Mouse (Mus musculus) cerebellum, adult 18-20 months (tissue): Measurements from ENCODE around the gene Vdr.
A peak's percentile ranks its signal among the peaks of the same experiment; 100 is the strongest.

Source experiments
- DNase-seq, 2 experiments: peaks; one replicate each; pipeline ENCODE4 v3.0.0; 2021

Vdr gene

DNA sequence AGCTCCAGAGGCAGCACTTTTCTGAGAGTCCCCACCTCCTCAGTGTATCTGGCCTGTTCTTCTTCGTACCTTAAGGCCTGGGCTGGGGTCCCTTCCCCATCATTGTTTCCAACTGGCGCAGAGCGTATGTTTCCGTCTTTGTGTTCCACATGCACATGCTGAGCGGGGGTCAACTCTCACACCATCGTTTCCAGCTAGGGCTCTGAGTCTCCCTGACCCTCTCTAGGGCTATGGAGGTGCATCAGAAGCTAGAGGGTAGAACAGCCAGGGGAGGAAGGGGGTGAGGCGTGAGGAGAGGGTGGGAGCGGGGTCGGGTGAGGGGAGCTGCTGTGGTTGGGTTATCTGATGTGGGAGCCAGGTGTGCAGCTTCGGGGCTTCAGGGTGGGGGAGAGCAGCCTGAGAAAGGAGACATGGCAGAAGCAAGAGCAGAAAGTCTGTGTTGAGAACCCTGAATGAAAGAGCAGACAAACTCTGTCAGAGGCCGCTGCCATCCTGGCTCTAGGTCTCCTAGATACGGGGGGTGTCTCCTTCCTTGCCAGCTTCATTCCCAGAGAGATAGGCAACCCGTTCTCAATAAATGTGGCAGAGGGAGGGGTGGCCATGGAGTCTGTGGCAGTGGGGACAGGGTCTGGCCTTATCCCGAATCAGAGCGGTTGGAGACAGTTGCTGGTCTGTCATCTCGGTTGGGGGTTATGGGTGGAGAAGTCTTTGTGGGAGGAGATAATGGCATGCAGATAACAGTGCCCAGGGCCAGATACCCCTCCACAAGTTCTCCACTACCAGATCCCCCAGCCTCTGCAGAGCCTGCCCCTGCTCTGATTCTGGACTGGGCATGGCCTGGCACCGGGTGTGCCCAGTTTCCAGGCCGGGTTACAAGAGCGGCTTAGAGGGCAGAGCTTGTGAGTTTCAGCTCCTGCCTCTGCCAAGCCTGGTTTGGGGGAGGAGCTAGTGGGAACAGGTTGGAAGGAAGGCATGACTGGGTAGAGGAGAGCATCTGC, 66.1 kb downstream of the Vdr start, which contains the start of gene Hdac7:
TSS of gene Hdac7 (minus strand) at position 466 of the 998 bp plus-strand sequence.
- DNase-seq = no peak

DNA sequence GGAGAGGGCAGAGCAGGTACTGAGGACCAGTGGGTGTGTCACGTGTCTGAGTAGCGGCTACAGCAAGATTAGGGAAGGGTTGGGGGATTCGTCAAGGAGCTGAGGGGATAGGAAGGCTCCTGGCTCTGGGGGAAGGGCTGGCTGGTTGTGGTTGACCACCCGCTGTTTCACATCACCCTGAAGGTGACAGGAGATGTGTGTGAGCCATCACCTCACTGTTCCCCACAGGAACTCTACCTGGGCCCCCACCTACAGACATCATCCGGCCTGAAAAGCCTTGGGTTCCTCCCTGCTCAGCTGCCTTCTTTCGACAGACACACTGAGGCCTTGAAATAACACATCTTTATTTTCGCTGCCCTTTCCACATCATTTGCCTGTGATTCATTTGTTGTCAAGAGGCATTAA, 67.2 kb downstream of the Vdr start:
- DNase-seq = no peak

DNA sequence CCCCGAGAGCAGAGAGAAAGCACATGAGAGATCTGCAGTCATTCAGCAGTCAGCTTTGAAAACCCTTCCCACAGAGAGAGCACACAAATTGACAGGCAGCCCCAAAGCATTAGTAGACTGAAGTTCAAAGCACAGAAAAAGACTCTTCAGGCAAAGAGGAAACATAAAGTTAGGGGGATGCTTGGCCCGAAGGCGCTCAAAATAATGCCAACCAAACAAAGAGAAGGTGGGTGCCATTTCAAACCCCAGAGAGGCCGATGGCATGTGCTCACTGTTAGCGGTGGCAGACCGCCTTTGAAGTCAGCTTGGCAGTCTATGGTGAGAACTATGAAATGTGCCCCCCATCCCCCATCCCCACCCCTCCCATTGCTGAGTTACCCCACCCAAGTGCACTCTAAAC, 68.4 kb downstream of the Vdr start:
- no peak for DNase-seq

DNA sequence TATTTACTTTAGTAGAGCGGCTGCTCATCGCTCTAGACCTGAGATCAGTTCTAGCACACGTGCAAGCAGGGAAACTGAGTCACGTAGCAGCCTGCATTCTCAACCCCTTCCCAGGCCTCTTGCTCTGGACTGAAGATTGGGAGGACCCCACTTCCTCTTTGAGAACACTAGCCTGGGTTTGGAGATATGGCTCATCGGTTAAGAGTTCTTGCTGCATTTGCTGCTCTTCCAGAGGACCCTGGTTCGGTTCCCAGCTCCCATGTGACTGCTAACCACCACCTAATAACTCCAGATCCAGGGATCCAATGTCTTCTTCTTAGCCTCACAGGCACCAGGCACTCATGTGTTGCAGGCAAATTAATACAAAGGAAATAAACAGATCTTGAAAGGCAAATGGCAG, 69.0 kb downstream of the Vdr start:
- no peak for DNase-seq

DNA sequence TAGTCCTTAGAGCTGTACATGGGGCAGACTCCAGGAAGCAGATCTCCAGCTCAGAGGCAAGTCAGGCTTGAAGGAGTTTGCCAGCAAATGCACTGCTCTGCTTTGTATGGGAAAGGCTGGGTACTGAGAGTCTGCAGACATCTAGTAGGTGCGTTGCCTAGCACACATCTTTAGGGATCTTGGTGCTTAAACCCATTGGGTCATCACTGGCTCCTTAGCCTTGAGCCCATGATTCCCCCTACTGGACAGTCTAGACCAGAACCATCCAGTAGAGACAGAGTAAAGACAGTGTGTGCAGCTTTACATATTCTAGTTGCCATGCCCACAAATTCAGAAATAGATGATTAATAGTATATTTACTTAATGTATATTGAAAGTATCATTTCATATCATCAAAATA, 69.6 kb downstream of the Vdr start:
- peak in 1 of 2 experiments; percentile 36 for DNase-seq

DNA sequence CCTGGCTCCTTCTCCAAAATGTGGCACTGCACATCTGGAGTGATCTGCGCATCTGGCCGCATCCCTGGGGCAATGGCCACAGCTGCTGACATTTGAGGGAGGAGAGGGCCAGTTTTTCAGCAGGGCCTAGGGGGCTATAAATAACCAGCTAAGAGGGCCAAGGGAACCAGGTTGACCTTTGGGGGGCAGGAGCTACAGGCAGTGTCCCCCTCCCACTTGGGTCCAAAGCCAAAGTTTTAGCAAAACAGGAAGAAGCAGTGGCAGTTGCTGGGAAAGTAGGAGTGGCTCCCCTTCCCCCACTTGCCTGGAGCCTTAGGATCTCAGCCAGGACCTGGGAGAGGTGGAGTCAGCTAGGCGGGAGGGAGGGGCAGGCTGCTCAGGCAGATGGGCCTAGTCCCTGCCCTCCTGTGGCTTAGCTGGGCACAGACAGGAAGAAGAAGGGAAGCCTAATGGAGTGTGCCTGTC, 70.4 kb downstream of the Vdr start:
- DNase-seq = no peak

DNA sequence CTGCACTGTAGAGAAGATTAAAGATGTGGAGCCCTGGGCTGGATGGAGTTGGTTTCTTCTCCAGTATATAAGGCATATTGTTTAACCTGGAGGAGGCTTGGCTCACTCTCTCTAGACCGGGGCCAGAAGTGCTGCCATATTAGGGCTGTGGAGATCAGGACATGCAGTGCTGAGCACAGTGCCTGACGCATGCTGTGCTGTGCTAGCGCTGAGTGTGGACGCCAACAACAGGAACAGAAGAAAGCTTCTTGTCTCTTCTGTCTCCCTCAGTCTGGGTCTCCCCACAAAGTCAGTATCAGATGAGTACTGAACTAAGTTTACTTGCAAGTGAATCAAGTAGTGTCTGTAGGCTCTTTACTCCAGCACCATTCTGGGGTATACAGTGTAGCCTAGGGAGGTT, 71.0 kb downstream of the Vdr start:
- no peak for DNase-seq

DNA sequence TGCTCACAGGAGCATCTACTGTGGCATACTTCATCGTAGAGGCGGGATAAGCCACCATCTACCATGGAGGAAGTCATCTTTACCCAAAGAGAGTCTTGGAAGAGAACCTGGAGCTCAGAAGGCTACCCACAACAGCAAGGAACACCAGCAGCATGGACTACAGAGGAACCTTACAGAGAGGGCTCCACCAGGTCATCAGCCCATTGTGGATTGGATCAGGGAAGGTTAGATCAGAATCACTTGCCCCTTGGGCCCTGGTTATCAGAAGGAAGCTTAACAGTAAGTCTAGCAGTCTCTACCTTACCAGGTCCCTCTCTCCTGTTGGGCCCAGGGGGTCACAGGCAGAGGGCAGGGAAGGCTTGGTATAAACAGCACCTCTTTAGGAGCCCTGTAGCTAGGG, 71.4 kb downstream of the Vdr start:
- no peak for DNase-seq

DNA sequence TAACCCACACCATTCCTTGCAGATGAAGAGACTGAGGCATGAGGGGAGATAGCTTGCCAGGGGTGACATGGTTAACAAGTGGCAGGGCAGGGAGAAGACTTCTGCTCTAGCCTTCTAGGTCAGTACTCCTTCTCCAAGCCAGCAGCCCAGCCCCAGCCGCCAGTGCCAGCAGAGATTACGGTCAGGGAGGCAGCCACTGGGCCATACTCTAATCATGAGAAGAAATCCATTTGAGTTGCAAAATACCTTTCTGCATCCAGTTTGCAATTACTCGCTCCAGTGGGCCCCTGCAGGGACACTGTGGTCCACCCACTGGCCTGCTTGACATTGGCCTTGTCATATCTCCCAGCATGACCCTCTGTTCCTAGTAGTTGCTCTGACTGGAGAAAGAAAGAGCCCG, 72.0 kb downstream of the Vdr start:
- no peak for DNase-seq

DNA sequence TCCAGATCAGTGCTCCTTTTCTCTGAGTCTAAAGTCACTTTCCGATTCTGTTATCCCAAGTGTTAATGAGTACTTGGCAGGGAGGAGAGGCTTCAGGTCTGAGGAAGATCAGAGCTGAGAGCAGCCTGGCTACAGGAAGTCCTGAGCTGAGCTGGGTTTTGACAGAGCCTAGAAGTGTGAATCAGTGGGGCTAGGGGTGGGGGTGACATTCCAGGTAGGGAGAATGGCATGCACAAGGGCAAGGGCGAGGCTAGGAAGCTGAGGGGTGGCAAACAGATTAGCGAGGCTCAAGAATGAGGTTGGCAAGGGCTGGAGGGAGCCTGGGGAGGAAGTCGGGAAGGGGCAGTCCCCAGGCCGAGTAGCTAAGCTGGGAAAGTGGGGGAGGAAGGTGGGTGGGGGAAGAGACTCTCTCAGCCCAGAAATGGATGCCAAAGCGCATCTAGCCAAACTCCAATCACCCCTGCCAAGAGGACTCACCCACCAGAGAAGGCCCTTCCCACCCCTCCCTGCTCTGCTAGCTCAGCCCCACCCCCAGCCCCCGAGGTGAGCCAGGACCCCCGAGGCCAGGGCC, 72.9 kb downstream of the Vdr start:
- no peak for DNase-seq

DNA sequence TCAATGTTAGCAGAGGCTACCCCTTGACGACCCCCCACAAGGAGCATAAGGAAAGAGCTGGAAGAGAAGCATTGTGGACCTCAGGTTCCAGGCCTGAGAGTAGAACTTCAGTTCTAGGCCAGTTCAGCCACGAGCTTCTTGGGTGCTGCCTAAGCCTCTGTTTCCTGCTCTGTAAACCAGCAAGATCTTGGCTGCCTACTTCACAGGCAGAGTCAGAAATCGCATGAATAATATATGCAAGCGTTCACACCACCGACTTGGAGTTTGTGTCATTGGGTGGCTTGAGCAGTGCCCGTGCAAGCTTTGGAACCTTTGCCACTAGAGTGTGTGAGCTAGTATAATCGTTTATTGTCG, 73.6 kb downstream of the Vdr start:
- no peak for DNase-seq

DNA sequence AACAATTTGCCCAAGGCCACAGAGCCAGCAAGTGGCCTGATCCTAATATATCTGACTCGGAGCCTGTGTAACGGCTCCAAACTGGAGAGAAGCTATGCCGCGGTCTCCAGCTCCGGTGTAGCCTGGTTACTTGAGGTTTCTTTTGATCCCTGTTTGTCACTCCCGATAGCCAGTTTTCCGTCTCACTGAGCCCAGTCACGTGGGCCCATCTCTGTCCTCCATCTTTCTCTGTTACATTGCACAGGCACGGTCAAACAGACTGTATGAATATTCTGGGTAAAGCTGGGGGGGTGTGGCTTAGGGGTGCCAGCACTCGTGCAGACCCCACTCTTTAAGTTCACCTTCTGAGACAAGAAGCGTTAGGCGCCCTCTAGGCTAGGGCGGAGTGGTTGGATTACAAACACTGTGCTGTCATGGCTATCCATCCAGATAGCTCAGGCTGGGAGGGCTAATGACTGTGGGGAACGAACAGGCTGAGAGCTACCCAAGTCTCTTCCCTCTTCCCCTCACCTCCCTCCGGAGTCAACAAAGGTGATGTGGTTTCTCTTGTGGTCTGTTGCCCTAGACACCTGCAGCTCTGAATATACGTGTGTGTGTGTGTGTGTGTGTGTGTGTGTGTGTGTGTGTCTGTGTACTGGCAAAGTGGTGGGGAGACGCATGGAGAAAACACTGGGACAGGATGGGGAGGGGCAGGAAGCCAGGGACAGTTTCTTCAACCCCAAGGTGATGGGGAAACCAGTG, 74.1 kb downstream of the Vdr start:
- DNase-seq = no peak

DNA sequence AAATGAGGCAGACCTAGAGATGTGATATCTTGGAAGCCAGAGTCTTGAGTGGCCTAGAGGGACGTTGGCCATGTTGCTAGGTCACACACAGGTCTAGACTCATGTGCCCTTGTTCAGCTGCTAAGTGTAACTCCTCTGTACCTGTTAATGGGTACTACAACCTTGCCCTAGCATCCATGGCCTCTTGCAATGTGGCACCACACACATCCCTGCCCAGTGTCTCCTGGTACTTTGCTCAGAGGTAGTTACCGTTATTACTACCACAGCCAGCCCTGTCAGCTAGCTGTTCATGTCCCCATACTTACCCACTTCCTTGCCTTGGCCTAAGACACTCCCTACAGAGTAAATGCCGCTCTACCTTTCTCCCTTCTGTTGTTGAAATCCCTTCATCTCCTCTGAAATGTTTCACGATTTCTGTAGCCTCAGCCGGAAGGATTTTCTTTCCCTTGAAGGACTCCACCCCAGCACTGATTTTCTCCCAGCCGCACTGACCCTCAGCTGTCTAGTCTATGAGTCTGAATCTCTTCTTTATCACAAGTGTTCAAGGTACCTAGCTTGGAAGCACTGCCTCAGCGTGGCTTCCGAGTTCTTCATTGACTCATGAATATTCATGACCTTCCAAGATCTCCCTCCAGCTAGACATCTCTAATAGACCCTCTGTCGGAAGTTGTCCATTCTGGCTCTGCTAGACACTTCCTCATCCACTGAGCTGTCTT, 77.5 kb downstream of the Vdr start:
- DNase-seq = no peak

DNA sequence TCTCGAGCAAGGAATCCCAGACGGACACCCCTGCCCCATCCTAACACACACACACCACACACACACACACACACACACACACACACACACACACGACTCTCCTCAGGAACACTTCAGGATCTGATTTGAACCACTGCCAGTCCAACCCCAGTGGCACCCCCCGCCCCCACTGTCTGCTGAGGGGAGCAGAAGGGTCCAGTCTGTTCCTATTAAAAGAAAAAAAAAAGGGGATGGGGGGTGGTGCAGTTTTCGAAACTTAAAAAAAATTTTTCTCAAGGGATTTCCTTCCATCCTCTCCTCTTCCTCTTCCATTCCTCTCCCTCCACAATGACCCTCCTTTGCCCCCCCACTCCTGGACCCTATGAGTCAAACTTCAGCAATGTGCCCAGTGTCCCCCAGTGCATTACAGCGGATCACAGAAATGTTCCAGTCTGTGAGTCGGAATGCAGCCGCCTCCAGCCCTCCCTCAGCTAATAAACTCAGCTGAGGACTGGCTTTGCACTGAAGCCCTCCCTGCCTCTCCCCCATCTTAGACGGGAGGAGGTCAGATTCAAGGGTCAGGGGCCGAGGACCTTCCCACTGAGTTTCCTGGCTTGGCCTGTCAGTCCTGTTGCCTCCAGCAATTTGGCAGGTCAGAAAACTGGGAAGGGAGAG, 78.3 kb downstream of the Vdr start:
- no peak for DNase-seq

DNA sequence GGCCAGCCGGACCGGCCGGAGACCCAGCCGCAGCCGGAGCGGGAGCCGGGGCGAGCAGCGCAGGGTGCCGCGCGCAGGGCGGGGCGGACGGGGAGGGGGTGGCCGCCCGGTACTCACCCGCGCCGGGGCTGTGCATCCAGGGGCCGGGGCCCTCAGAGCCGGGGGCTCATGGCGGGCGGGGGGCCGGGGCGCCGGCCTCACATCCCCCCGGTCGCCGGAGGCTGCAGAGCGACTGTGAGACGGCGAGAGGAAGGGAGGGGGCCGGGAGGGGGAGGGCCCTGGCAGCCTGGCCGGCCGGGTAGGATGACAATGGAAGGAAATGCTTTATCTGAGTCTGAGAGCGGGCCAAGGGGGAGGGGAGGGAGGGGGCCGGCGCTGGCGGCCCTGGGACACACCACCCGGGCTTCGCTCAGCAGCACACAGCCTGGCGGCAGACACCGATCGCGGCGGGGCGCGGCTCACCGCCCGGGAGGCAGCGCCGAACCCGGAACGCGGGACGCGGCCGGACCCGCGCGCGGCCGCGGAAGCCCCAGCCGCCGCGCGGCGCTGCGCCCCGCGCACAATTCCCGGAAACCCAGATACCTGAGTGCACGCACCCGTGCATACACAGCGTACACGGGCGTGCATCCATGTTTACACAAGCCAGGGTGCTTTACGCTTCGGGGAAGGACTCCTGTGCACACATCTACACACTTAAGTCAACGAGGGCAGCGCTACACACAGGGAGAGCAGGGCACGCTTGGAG, 79.0 kb downstream of the Vdr start:
- DNase-seq = peak; percentile 59 to 78

DNA sequence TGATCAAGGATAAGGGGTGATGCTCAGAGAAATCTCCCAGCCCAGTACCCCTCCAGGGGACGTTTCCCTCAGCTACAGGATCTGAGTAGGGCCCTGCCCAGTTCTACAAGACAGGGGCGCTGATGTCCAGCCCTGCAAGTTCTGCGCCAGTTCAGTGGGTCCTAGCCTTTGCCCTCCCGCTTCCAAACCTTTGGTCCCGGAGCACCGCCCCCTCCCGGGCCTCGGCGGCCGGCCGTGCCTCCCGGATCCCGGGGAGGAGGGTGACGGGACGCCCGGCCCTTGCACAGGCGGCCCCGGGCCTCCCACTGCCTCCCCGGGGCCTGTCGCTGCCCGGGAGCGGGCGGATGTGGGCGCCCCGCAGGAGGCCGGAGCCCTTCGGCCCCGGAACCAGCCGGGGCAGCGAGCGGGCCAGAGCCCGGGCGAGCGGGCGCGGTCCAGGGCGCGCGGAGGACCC, 79.6 kb downstream of the Vdr start:
- DNase-seq = peak; percentile 57 to 73

DNA sequence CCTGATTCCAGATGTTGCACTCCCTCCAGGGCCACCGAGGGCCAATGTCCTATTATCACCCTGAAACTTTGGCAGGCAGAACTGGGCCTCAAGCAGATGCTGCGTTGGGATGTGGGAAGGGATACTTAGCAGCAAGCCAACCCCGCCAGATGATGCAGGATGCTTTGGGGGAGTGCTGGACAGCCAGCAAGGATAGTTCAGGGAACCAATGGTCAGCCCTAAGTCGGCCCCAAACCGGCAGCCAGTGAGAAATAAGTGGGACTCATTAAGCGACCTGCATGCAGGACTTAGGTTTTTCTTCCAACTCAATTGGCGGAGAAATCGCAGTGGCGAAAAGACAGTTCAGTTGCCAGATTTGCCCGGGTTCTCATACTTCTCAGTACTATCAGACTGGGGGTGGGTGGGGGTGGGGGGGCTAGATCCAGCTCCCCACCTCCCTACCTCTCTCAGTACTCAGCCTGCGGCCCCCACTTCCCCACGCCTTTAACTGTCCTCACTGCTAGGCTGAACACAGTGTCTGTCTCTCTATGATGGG, 80.1 kb downstream of the Vdr start:
- peak in 1 of 2 experiments; percentile 18 for DNase-seq

DNA sequence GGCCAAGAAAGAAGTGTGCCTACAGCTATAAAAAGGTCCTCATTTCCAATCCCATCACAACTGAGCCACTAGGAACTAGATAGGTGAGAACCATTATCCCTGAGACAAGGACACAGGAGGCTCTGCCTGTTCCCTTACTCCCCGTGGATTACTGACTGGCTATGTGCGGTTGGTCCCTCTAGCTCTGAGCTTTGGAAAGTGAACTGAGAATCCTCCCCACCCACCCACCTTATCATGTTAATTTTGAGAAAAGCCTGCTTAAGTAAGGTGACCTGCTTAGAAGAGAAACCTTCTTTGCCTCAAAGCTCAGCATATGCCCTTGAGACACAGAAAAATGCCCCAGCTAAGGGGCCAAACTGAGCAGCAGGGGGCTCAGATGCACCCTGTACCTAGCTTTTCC, 81.0 kb downstream of the Vdr start:
- DNase-seq = no peak

DNA sequence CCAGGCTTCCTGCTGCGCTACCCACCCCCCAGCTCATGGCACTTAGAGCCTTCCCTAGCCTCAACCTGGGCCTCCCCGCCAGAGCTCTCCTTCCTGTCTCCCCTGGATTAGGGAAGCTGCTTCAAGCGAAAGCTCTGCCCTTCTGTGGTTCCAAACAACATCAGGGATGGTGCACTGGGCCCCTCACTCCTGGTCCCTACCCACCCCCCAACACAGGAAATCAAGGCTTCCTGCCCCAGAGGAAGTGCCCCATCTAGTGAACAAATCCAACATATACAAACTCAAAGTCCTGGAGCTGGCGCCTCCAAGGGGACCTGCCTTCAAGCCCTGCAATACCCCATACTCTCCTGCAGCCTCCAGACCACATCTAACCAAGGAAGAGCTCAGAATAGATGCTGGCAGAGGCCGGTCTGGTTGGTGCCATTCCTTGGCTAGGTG, 81.5 kb downstream of the Vdr start:
- DNase-seq = no peak

DNA sequence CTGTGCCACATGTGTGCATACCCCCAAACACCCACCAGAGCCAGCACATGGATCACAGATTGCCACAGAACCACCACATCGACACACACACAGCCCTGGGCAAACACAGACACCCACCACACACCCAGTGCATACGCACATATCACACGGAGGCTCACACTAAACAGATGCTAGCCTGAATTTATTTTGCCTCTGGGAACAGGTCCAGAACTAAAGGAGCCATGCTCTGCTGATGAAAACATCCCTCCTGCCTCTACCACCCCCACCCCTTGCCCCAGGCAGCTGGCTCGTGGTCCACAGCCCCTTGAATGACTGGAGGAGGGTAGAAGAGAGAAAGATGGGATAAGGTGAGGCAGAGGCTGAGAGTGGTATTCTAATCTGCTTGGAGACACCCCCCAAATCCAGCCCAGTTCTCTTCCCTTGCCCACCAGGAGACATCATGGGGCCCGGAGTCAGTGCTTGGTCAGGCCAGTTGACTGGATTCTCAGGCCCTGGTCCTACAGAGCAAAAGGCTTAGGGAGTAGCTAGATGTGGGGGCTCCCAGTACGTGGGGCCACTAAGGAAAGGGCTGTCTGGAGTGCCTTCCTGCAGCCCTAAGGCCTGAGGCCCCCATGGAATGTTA, 82.1 kb downstream of the Vdr start:
- DNase-seq = no peak

DNA sequence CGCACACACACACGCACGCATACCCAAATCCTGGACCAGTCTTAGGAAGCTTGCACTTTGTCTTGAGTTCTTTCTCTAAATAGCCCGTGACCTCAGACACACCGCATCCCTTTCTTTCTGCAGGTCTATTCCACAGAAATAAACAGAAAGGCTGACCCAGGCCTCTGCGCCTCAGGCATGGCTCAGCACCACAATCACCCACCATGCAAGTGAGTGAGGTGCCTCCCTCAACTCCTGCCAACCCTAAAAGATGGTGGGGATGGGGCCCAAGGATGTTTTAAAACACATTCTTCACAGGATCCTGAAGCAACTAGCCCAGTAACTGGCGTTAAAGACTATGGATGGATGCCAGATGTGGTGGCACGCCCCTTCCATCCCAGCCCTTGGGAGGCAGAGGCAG, 83.0 kb downstream of the Vdr start:
- no peak for DNase-seq
